ENCODE assay signal across 13 mouse cellular contexts in genomic region chr19:15330155-15330554, GRCm38 (mm10).
DNase-seq lines count a peak whose midpoint lies in the region.
"Had no signal": no experiment of that assay in that cellular context is flagged by ENCODE, and none has a peak within 500 bp of the region (broad histone marks: within the 10 kb centered on the region; RNA-seq: fewer than 3 reads in every experiment).

No protein-coding gene starts in this region.

- DNase-seq in cerebellum, postnatal 25 days, result peak; percentile 27 to 54
- DNase-seq in cerebellum, adult 9-10 months, result no peak
- peak; percentile 32 to 50 for DNase-seq in layer of hippocampus, adult 18-20 months (ENCODE audit: low spot score in 2 of 2)
- no peak for DNase-seq in layer of hippocampus, postnatal 10 days (ENCODE audit: low spot score in 2 of 2)
- DNase-seq in layer of hippocampus, adult 8-10 months (ENCODE audit: low spot score in 2 of 2), result peak; percentile 26 to 43
- peak; percentile 43 for DNase-seq in right cerebral cortex, postnatal 25 days
- DNase-seq in urinary bladder, adult 18-20 months (ENCODE audit: low spot score in 2 of 2), result no peak
- DNase-seq: gastrocnemius, postnatal 14 days; heart, postnatal 4 days; kidney, adult 8-10 months; kidney, postnatal 4 days; lung, adult 2 months; midbrain, embryonic 14.5 days had no signal

Comparison
In these comparisons a context has a peak if more than half of its experiments do, and no peak if none do; other contexts are left out.
1. DNase-seq: peak in cerebellum, postnatal 25 days (2 of 2), layer of hippocampus, adult 18-20 months (2 of 2), layer of hippocampus, adult 8-10 months (2 of 2) and right cerebral cortex, postnatal 25 days (single experiment); none in cerebellum, adult 9-10 months (single experiment), layer of hippocampus, postnatal 10 days (0 of 2) and urinary bladder, adult 18-20 months (0 of 2).